Mouse (Mus musculus) kidney, postnatal 0 days (tissue): ENCODE results near the gene Ttc9b. TPM values are rescaled to one million over a fixed set of nuclear protein-coding genes. Genes with fewer than 3 reads are reported as not detected.

Experiments
- ATAC-seq: fragments of 200-750 bp; cut with Nextera tagmentation; replicated peaks from 2 replicates; pipeline ENCODE4 v1.8.0; 2017; ENCODE audit warnings: low read depth, moderate number of reproducible peaks, moderate TSS enrichment, moderate library complexity; ENCODE audit not compliant: low FRiP score
- DNase-seq: peaks from one replicate; pipeline ENCODE4 v3.0.0-alpha.2; 2016; ENCODE audit warnings: low spot score
- H3K27ac ChIP-seq: fragments of 300-500 bp; sonication (generic); 2 replicates; pipeline ENCODE4 v1.5.1; 2014; ENCODE audit warnings: mild to moderate bottlenecking
- H3K27me3 ChIP-seq: fragments of 300-500 bp; sonication (generic); 2 replicates; pipeline ENCODE4 v1.6.1; 2014; ENCODE audit warnings: low read length, mixed read lengths; ENCODE audit not compliant: insufficient read depth
- H3K36me3 ChIP-seq: fragments of 300-500 bp; sonication (generic); 2 replicates; pipeline ENCODE4 v1.6.1; 2014; ENCODE audit warnings: low read length, mixed read lengths; ENCODE audit not compliant: insufficient read depth
- H3K4me1 ChIP-seq: fragments of 300-500 bp; sonication (generic); replicated peaks from 2 replicates; pipeline ENCODE4 v1.6.1; 2014; ENCODE audit warnings: antibody characterized with exemption, low read length, mixed read lengths; ENCODE audit not compliant: insufficient read depth
- H3K4me2 ChIP-seq: fragments of 300-500 bp; sonication (generic); 2 replicates; pipeline ENCODE4 v1.6.1; 2014; ENCODE audit warnings: mild to moderate bottlenecking, low read length, moderate library complexity, mixed read lengths
- H3K4me3 ChIP-seq: fragments of 300-500 bp; sonication (generic); replicated peaks from 2 replicates; pipeline ENCODE4 v1.5.1; 2014; ENCODE audit warnings: low read depth, low read length
- H3K9ac ChIP-seq: fragments of 300-500 bp; sonication (generic); 2 replicates; pipeline ENCODE4 v1.6.1; 2014; ENCODE audit warnings: low read depth, low read length
- H3K9me3 ChIP-seq: fragments of 300-500 bp; sonication (generic); replicated peaks from 2 replicates; pipeline ENCODE4 v1.6.1; 2016; ENCODE audit warnings: low read length, inconsistent platforms, mixed read lengths
- CTCF ChIP-seq: IDR thresholded peaks from 2 replicates; pipeline ENCODE4 v1.5.1; 2016; ENCODE audit warnings: antibody characterized with exemption, low read depth, mild to moderate bottlenecking, moderate library complexity
- WGBS: fragments of 180-500 bp; shearing (Covaris S2); extraction: QIAGEN DNeasy Blood & Tissue Kit; methylation state at CpG from one replicate; pipeline ENCODE4 v1.1.7; 2014; 5-methylcytosine and 5-hydroxymethylcytosine counted together
- polyA plus RNA-seq: library from polyadenylated mRNA; unstranded; fragments of >200 nt; fragmentation: Nextera tagmentation; extraction: Ambion mirVana; gene quantifications from 2 replicates; pipeline ENCODE4 v1.2.1, GENCODE M21; 2015

Ttc9b gene
- polyA plus RNA-seq, 1 experiment from 2014 or later = not detected

- WGBS = 71% methylated on average over 14 of the region's 14 CpGs
- no peak overlapping the region for H3K9ac ChIP-seq
- H3K27me3 ChIP-seq = peaks cover 14% of the 10 kb centered on the region
Measured at GRCm38 (mm10) chr7:27658712-27659663, 5.3 kb downstream of the Ttc9b start.

DNA sequence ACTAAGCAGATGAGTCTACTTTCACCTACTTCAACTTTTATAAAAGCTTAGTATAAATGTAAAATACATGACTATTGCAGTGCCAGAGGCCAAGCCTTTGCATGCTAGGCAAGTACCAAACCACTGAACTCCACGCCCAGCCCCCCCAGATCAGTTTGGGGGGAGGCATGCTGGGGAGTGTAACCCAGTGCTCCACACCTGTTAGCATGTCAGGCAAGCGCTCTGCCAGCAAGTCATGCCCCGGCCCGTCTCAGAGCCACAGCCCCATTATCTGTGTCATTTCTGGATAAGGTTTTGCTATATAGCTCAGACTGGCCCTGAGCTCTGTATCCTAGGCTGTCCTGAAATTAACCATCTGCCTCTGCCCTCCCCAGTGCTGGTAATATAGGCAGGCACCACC lies 8.3 kb downstream of the Ttc9b start:
- no peak overlapping the region for H3K9ac ChIP-seq
- H3K36me3 ChIP-seq = peaks cover 18% of the 10 kb centered on the region
- WGBS = 87% methylated on average over 4 of the region's 4 CpGs
- TF ChIP-seq CTCF = no peak
- DNase-seq (no peak), ATAC-seq (no peak)
- H3K4me2 ChIP-seq = no peak overlapping the region
- H3K4me1 ChIP-seq = no peaks in the 10 kb centered on the region
- no peaks in the 10 kb centered on the region for H3K27me3 ChIP-seq
- no peaks in the 10 kb centered on the region for H3K9me3 ChIP-seq
- no peak overlapping the region for H3K4me3 ChIP-seq
- H3K27ac ChIP-seq = no peak overlapping the region

More at GRCm38 (mm10) chr7:27658712-27659663, 5.3 kb downstream of the Ttc9b start:
- Histone ChIP-seq H3K4me1 (no peaks in the 10 kb centered on the region), H3K4me2 (no peak overlapping the region), H3K27ac (no peak overlapping the region), H3K9me3 (no peaks in the 10 kb centered on the region), H3K36me3 (peaks cover 23% of the 10 kb centered on the region), H3K4me3 (no peak overlapping the region)
- ATAC-seq = no peak
- TF ChIP-seq CTCF = no peak
- no peak for DNase-seq

DNA sequence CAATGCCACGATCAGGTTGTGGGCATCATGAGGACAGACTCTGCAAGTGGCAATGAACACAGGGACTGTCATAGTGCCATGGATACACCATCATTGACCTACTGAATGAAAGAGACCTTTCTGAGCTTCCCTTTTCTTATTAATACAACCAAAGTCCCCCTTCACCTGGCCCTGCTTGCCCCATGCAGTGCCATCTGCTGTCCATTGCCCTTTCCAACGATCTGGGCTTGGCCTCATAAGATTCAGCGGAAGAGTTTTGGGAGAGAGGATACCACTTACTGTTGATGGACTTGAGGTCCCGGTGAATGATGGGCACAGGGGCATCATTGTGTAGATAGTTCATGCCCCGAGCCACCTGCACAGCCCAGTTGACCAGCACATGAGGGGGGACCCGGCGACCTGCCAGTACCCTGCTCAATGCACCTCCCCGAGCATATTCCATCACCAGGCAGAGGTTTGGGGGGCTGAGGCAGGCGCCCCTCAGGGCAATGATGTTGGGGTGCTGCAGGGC lies 19.4 kb downstream of the Ttc9b start:
- Histone ChIP-seq H3K9ac (peak overlapping the region; percentile 82), H3K4me1 (peaks cover 11% of the 10 kb centered on the region; the same call in 1 of the 2 replicates), H3K4me2 (peak overlapping the region; percentile 100), H3K27ac (no peak overlapping the region), H3K36me3 (0 out of 2 replicates have a peak, but pooled peaks cover 5% of the 10 kb centered on the region), H3K27me3 (no peaks in the 10 kb centered on the region), H3K4me3 (peak overlapping the region; percentile 94), H3K9me3 (no peaks in the 10 kb centered on the region)
- peak; percentile 38; the same call in 1 of the 2 replicates for TF ChIP-seq CTCF
- 53% methylated on average over 9 of the region's 9 CpGs for WGBS
- no peak for DNase-seq
- no peak for ATAC-seq

- peak overlapping the region; percentile 94 for H3K4me3 ChIP-seq
- ATAC-seq (peak; percentile 40; the same call in 1 of the 2 replicates), DNase-seq (peak; percentile 36)
- no peaks in the 10 kb centered on the region for H3K36me3 ChIP-seq
- H3K4me2 ChIP-seq = peak overlapping the region; percentile 100
- no peak overlapping the region for H3K27ac ChIP-seq
- H3K9me3 ChIP-seq = no peaks in the 10 kb centered on the region
- 0% methylated on average over 50 of the region's 52 CpGs for WGBS
- H3K27me3 ChIP-seq = no peaks in the 10 kb centered on the region
- peaks cover 11% of the 10 kb centered on the region; the same call in 1 of the 2 replicates for H3K4me1 ChIP-seq
- no peak for TF ChIP-seq CTCF
- peak overlapping the region; percentile 82 for H3K9ac ChIP-seq
Measured at GRCm38 (mm10) chr7:27673575-27674131, 19.9 kb downstream of the Ttc9b start.

DNA sequence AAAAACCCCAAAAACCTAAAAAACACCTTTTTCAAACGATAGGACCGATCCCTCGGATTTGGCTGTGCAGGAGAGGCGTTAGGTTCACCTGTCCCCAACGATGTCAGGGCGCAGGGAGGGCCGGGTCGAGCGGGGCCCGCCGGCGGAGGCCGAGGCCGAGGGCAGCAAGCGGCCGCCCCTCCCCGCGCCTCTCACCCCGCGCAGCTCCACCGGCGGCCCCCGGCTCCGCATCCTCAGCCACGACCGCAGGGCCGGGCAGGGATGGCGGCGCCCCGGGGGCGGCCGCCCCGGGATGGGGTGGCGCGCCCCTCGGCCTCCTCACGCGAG lies 20.4 kb downstream of the Ttc9b start:
- no peak for ATAC-seq
- peak overlapping the region; percentile 82 for H3K9ac ChIP-seq
- no peaks in the 10 kb centered on the region for H3K36me3 ChIP-seq
- H3K9me3 ChIP-seq = no peaks in the 10 kb centered on the region
- H3K27me3 ChIP-seq = no peaks in the 10 kb centered on the region
- WGBS = 1% methylated on average over 38 of the region's 38 CpGs
- H3K4me3 ChIP-seq = peak overlapping the region; percentile 94
- TF ChIP-seq CTCF = no peak
- DNase-seq = no peak
- H3K27ac ChIP-seq = peak overlapping the region; percentile 89; the same call in 1 of the 2 replicates
- H3K4me2 ChIP-seq = peak overlapping the region; percentile 100
- peaks cover 11% of the 10 kb centered on the region; the same call in 1 of the 2 replicates for H3K4me1 ChIP-seq

DNA sequence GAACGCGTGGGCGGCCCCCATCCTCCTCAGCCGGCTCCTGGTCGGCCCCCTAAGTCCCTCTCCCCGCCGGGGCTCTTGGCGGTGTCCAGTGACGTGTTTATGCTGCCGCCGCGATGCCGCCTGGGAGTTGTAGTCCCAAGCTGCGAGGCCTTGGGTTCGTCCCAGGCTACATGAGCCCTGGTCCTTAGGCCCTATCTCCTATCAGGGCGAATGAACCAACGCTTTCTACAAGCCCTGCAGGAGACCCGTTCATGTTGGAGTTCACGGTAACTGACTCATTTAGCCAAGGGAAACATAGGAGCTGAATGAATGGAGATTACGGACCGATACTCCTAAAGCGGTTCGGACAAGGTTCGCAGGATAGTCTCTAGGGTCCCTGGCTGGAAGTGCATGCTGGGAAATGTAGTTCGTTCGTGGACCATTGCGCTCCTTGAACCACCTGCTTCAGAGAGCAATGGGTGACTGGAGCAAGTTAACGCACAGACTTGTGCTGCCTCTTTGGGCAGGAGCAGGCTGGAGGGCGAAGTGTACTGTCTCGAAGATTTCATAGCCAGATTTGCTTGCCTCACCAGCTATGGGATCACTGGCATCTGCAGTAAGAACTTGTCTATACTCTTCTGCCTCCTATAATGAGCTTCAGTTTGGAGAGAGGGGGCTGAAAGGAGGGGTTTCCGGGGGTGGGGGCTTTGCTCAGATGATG lies 21.0 kb downstream of the Ttc9b start, which contains the start of gene Map3k10:
TSS of gene Map3k10 (minus strand) at position 77 of the 700 bp plus-strand sequence.
- peak; percentile 96 for DNase-seq
- peak; percentile 92 for ATAC-seq
- peak within 1 kb of the TSS; percentile 94 for H3K4me3 ChIP-seq
- H3K36me3 ChIP-seq = no peaks in the 10 kb centered on the region
- peak within 1 kb of the TSS; percentile 100 for H3K4me2 ChIP-seq
- no peaks in the 10 kb centered on the region for H3K9me3 ChIP-seq
- no peaks in the 10 kb centered on the region for H3K27me3 ChIP-seq
- H3K9ac ChIP-seq = peak within 1 kb of the TSS; percentile 82
- peaks cover 11% of the 10 kb centered on the region; the same call in 1 of the 2 replicates for H3K4me1 ChIP-seq
- under 1% methylated on average over 30 of the region's 31 CpGs for WGBS
- H3K27ac ChIP-seq = peak within 1 kb of the TSS; percentile 89
- no peak for TF ChIP-seq CTCF
